Mouse (Mus musculus) myocyte (in vitro differentiated cells): ENCODE measurements around the gene Prom1. TPM values are rescaled to one million over a fixed set of nuclear protein-coding genes. Genes with fewer than 3 reads are reported as not detected.

ENCODE experiments used
- H3K27me3 ChIP-seq: one replicate; pipeline ENCODE4 v1.6.1; 2011; ENCODE audit not compliant: control insufficient read depth, insufficient read depth, insufficient read length
- H3K36me3 ChIP-seq: one replicate; pipeline ENCODE4 v1.6.1; 2011; ENCODE audit not compliant: control insufficient read depth, insufficient read depth
- H3K4me2 ChIP-seq: one replicate; pipeline ENCODE4 v1.6.1; 2011; ENCODE audit warnings: low read depth, control low read depth
- H3K4me3 ChIP-seq: one replicate; pipeline ENCODE4 v1.5.1; 2011; ENCODE audit warnings: mild to moderate bottlenecking, control low read depth, moderate library complexity
- H3K79me2 ChIP-seq: one replicate; pipeline ENCODE4 v1.6.1; 2011; ENCODE audit not compliant: control insufficient read depth, insufficient read depth
- H3ac ChIP-seq: one replicate; pipeline ENCODE4 v1.6.1; 2011; ENCODE audit not compliant: control insufficient read depth, insufficient read length
- CEBPB ChIP-seq: IDR thresholded peaks from 2 replicates; pipeline ENCODE4 v1.6.1; 2011; ENCODE audit warnings: mild to moderate bottlenecking, moderate library complexity; ENCODE audit not compliant: poor library complexity, insufficient read depth, severe bottlenecking
- MAX ChIP-seq: IDR thresholded peaks from one replicate; pipeline ENCODE4 v1.6.1; 2011; ENCODE audit warnings: low read depth, mild to moderate bottlenecking, control low read depth
- MYOD1 ChIP-seq, 3 experiments: IDR thresholded peaks; one replicate each; pipeline ENCODE4 v1.6.1; 2011; ENCODE audit warnings: control low read depth in 2 of 3, low read depth in 2 of 3, mild to moderate bottlenecking in 2 of 3, moderate library complexity in 1 of 3; ENCODE audit not compliant: insufficient read length in 2 of 3, control insufficient read depth in 1 of 3
- MYOG ChIP-seq, 3 experiments: IDR thresholded peaks; one replicate each; pipeline ENCODE4 v1.6.1; 2011; ENCODE audit warnings: control low read depth in 2 of 3, low read depth in 2 of 3, mild to moderate bottlenecking in 2 of 3; ENCODE audit not compliant: insufficient read length in 2 of 3, control insufficient read depth in 1 of 3, insufficient read depth in 1 of 3
- POLR2A ChIP-seq: IDR thresholded peaks from one replicate; pipeline ENCODE4 v1.6.1; 2011; ENCODE audit warnings: low read depth, mild to moderate bottlenecking, control low read depth, moderate library complexity; ENCODE audit not compliant: insufficient read length
- POLR2AphosphoS2 ChIP-seq: IDR thresholded peaks from one replicate; pipeline ENCODE4 v1.6.1; 2011; ENCODE audit warnings: low read depth, control low read depth; ENCODE audit not compliant: insufficient read length
- REST ChIP-seq: IDR thresholded peaks from one replicate; pipeline ENCODE4 v1.6.1; 2011; ENCODE audit warnings: mild to moderate bottlenecking, control low read depth, moderate library complexity; ENCODE audit not compliant: insufficient read depth, insufficient read length
- SRF ChIP-seq: IDR thresholded peaks from one replicate; pipeline ENCODE4 v1.6.1; 2011; ENCODE audit warnings: low read depth; ENCODE audit not compliant: control insufficient read depth, insufficient read length
- TCF12 ChIP-seq: IDR thresholded peaks from one replicate; pipeline ENCODE4 v1.6.1; 2011; ENCODE audit warnings: mild to moderate bottlenecking, control low read depth; ENCODE audit not compliant: poor library complexity, insufficient read depth, severe bottlenecking
- TCF3 ChIP-seq: IDR thresholded peaks from one replicate; pipeline ENCODE4 v1.6.1; 2011; ENCODE audit warnings: low read depth, control low read depth; ENCODE audit not compliant: insufficient read length
- USF1 ChIP-seq: IDR thresholded peaks from one replicate; pipeline ENCODE4 v1.6.1; 2011; ENCODE audit warnings: low read depth, mild to moderate bottlenecking, control low read depth, moderate library complexity
- polyA plus RNA-seq: library from polyadenylated mRNA; unstranded; fragments of >200 nt; fragmentation: generic; extraction: Trizol; gene quantifications from one replicate; pipeline ENCODE4 v1.2.1, GENCODE M21; 2012; ENCODE audit warnings: missing spikeins

Prom1 gene
- polyA plus RNA-seq, 1 experiment: not detected

DNA sequence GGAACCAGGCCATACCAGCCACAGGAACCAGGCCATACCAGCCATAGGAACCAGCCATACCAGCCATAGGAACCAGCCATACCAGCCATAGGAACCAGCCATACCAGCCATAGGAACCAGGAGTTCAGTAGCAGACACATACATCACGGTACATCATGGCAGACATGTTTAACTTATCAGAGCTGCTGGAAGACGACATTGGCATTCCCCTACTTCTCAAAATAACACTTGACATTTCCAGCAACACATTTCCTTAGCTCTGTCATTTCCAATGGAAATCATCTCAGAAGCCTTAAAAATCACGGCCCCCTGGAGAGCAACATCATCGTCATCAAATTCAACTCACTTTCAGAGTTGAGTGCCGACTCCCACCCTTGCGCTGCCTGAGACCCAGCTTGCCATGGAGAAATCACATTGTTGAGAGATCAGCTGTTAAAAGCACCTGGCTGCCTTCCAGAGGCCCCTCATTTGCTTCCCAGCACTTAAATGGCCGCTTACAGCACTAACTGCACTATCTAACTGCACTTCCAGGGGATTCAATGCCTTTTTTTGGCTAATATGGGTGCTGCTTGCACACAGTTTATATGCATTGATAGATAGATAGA, 31.2 kb downstream of the Prom1 start:
- TF ChIP-seq POLR2A (no peak), CEBPB (no peak), USF1 (no peak), SRF (no peak), TCF3 (no peak), MAX (no peak), TCF12 (no peak), MYOG (IDR thresholded peaks at IDR 0.05; ENCODE audit: control insufficient read depth in 1 of 3, insufficient read depth in 1 of 3, insufficient read length in 2 of 3, low read depth in 2 of 3) (no peak), MYOD1 (IDR thresholded peaks at IDR 0.05; ENCODE audit: control insufficient read depth in 1 of 3, insufficient read length in 2 of 3, low read depth in 2 of 3) (no peak)
- no peak overlapping the region for H3K4me2 ChIP-seq

DNA sequence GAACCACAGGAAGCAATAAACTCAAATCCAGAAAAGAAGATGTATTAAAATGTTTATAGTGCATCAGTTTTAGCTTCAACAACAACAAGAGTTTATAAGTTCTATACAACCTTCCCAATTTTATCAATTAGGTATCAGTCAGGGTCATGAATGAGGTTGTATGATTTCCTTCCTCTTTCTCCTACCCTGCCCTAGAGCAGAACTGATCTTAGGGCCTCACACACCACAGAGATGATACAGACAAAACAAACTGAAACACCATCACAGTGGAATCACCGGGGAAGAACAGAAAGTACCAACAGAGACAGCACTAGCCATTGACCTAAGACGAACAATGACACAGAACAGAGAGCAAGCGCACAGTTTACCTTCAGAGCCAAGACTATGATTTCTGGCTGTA, 43.6 kb downstream of the Prom1 start:
- Histone ChIP-seq H3K27me3 (peaks cover 4% of the 10 kb centered on the region), H3K36me3 (no peaks in the 10 kb centered on the region), H3ac (no peak overlapping the region), H3K4me3 (no peak overlapping the region), H3K79me2 (no peaks in the 10 kb centered on the region), H3K4me2 (no peak overlapping the region)
- TF ChIP-seq CEBPB (no peak), TCF3 (no peak), MYOG (IDR thresholded peaks at IDR 0.05; ENCODE audit: control insufficient read depth in 1 of 3, insufficient read depth in 1 of 3, insufficient read length in 2 of 3, low read depth in 2 of 3) (no peak), USF1 (no peak), POLR2AphosphoS2 (no peak)

More for the DNA sequence above, 31.2 kb downstream of the Prom1 start:
- H3K4me3 ChIP-seq: no peak overlapping the region
- no peaks in the 10 kb centered on the region for H3K27me3 ChIP-seq
- H3K79me2 ChIP-seq: no peaks in the 10 kb centered on the region
- no peak overlapping the region for H3ac ChIP-seq
- no peaks in the 10 kb centered on the region for H3K36me3 ChIP-seq

DNA sequence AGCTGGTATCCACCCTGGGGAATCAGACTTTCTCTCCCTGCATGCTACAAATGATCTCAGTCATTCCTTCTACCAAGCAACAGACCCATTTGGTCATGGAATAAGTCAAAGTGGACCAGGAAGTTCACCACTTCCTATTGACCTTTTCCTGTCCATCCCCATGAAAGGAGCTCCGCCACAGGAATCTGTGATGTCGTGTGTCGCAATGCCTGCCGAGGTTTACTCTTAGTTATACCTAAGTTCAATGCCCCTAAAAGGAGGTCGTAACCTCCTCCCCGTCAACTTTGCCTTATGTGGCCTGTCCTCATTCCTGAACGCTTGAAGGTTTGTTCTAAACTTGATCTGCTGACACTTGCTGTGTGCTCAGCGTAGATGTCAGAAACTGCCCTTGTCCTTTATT, 51.6 kb downstream of the Prom1 start:
- Histone ChIP-seq H3K36me3 (no peaks in the 10 kb centered on the region), H3K27me3 (no peaks in the 10 kb centered on the region), H3ac (no peak overlapping the region), H3K79me2 (no peaks in the 10 kb centered on the region), H3K4me3 (no peak overlapping the region), H3K4me2 (no peak overlapping the region)
- TF ChIP-seq POLR2A: no peak
- TF ChIP-seq MYOG (IDR thresholded peaks at IDR 0.05; ENCODE audit: control insufficient read depth in 1 of 3, insufficient read depth in 1 of 3, insufficient read length in 2 of 3, low read depth in 2 of 3): no peak
- TF ChIP-seq REST: no peak

DNA sequence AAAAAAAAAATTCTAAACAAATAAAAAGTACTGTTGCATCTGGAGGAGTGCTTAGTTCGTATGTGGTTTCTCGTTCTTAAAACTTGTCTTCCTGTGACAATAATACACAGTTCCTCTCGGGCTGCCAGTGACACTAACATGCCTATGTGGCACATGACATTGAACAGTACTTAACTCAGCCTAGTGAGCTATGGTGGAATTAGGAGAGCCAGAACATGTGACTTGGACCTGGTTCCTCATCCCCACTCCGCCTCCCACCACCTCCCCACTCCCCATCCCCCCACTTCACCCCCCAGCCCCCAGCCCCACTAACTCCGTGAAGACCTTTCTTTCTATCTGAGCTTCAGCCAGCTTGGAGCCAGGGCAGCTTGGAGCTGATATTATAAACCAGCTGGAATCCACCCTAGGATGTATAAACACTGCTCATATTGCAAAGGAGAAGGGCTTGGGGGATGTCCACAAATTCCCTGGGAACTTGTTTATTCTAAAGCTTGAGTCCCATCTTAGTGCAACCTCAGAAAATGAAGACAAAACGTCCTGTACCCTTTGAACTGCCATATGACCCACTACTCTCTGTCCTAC, 52.3 kb downstream of the Prom1 start:
- H3K79me2 ChIP-seq: no peaks in the 10 kb centered on the region
- no peaks in the 10 kb centered on the region for H3K36me3 ChIP-seq
- H3ac ChIP-seq: no peak overlapping the region
- no peak overlapping the region for H3K4me2 ChIP-seq
- peaks cover under 1% of the 10 kb centered on the region for H3K27me3 ChIP-seq
- TF ChIP-seq MAX (no peak), TCF12 (no peak), TCF3 (no peak), MYOG (IDR thresholded peaks at IDR 0.05; ENCODE audit: control insufficient read depth in 1 of 3, insufficient read depth in 1 of 3, insufficient read length in 2 of 3, low read depth in 2 of 3) (no peak)
- no peak overlapping the region for H3K4me3 ChIP-seq

DNA sequence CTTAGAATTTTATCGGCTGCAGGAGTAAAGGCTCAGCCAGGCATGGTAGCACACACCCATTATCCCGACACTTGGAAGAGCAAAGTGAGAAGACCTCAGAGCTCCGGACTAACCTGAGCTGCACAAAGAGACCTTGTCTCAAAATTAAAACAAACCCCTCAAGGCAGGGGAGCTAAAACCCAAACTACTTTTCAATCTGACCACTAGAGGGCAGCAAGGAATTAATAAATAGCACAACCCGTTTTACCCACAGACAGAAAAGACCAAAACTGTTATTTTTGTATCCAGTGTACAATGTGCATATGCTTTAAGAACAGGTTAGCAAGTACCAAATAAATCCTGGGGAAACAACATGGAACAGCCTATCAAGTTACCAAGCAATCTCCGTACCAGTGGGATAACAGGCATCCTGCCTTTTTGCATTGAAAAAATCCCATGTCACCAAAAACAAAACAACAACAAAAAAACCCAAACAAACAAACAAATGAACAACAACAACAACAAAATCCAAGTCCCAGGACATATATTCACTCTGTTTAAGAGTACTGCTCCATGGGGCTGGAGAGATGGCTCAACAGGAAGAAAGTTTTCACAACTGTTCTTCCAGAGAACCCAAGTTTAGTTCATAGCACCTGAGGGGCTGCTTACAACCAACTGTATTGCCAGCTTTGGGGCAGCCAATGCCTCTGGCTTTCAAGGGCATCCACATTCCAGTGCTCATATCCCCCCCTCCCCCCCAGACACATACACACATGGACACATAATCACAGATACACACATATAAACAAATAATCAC, 53.1 kb downstream of the Prom1 start:
- no peaks in the 10 kb centered on the region for H3K79me2 ChIP-seq
- H3K4me2 ChIP-seq: no peak overlapping the region
- no peak overlapping the region for H3K4me3 ChIP-seq
- no peak for TF ChIP-seq REST
- no peak for TF ChIP-seq USF1
- no peak for TF ChIP-seq MYOD1 (IDR thresholded peaks at IDR 0.05; ENCODE audit: control insufficient read depth in 1 of 3, insufficient read length in 2 of 3, low read depth in 2 of 3)
- TF ChIP-seq POLR2AphosphoS2: no peak
- TF ChIP-seq SRF: no peak
- peaks cover 4% of the 10 kb centered on the region for H3K27me3 ChIP-seq
- H3ac ChIP-seq: no peak overlapping the region
- H3K36me3 ChIP-seq: no peaks in the 10 kb centered on the region
